Mouse (Mus musculus) frontal cortex, postnatal 25 days (tissue): ENCODE data around the gene Dcbld2.

Source experiments
- DNase-seq, 2 experiments: peaks; one replicate each; pipeline ENCODE4 v3.0.0; 2022; ENCODE audit warnings: low spot score in 2 of 2

The Dcbld2 gene

GRCm38 (mm10) chr16:58487861-58488260 is 79.6 kb downstream of the Dcbld2 start:
- DNase-seq, result no peak

DNA sequence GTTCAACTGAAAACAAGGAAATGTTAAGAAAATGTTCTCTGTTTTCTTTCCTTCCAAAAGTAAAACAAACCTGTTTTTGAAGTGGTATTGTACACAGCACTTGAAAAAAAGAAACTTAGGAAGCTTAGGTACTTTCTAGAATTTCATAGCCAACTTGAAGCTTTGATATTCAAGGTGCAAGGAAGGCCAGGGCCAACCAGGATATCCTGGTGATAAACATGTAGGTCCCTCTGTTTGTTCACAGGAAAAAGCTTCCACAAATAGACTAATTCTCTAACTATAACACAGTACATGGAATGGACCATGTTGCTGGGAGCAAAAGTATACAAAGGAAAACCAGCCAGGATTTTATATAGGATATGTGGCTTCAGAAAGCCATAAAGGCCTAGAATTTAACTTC is 88.5 kb downstream of the Dcbld2 start:
- no peak for DNase-seq

DNA sequence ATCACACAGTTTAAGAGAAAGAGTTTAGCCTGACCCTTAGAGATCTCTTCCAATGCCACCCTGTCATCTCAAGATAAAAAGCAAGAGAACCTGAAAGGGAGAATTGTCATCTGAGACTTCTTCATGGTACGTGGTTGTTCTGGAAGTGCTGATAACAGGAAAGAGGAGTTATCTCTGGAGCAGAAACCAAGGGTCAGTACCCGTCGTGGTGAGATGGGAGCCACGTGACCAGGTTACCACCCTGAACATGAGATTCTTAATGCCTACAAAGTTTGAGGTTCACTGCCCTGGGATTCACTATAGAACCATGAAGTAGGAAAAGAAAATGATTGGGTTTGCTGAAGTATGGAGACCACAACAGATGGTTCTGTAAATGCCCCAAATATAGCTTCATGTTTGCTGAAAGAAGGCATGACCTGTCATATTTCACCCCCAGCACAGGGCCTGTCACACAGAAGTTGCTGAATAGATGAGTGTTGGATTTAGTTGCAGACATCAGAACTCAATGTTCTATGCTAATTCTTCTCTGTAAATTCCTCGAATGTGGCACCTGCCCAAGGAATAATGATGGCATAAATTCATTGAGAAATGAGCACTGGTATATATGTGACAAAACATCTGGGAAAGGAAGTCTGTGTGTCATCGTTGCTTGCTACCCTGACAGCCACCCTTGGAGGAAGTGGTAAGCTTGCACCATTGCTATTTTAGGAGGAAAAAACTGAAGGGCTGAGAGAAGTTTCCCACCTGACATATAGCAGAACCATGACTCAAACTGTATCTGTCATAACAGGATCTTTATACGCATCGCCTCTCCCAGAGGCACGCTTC is 89.9 kb downstream of the Dcbld2 start:
- no peak for DNase-seq

DNA sequence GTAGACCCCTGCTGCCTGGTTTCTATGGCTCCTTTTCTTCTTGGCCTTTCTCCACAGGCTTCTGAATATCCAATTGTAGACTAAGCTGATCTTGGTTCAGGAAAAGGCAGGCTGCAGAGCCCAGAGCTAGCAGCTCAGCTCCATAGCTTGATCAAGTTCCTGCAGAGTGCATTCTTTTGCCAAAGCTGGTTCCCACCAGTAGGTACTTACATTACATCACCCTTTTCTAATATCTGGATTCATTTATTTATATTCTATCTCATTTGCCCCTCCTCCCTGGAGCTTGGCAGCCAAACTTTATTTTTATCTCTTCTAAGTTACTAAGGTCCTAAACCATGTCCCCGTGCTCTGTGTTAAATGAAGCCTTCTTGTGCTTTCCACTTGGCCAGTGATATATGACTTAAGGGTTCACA is 90.9 kb downstream of the Dcbld2 start:
- DNase-seq, result no peak

- DNase-seq, result no peak
Observed at GRCm38 (mm10) chr16:58499650-58500049, 91.4 kb downstream of the Dcbld2 start.

GRCm38 (mm10) chr16:58501760-58502301 is 93.6 kb downstream of the Dcbld2 start:
- DNase-seq, result no peak

GRCm38 (mm10) chr16:58502566-58502965 is 94.3 kb downstream of the Dcbld2 start:
- DNase-seq, result no peak

DNA sequence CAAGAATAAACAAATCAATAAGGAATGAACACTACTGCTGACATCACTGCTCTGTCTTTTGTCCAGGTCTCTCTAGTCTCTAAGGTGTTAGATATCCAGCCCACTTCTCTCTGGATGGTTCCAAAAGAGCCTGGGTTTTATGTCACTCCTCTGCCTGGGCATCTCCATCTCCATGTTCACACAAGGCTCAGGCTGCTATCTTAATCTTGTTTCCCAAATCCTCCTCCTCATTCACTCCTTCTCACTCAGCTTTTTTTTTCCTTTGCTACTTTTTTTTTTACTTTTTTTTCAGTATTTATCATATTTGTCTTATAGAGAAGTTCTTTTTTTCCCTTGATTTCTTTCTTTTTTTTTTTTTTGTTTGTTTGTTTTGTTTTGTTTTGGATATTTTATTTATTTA is 96.7 kb downstream of the Dcbld2 start:
- no peak for DNase-seq

GRCm38 (mm10) chr16:58512181-58512761 is 104.0 kb downstream of the Dcbld2 start:
- no peak for DNase-seq

GRCm38 (mm10) chr16:58512887-58513286 is 104.6 kb downstream of the Dcbld2 start:
- no peak for DNase-seq

DNA sequence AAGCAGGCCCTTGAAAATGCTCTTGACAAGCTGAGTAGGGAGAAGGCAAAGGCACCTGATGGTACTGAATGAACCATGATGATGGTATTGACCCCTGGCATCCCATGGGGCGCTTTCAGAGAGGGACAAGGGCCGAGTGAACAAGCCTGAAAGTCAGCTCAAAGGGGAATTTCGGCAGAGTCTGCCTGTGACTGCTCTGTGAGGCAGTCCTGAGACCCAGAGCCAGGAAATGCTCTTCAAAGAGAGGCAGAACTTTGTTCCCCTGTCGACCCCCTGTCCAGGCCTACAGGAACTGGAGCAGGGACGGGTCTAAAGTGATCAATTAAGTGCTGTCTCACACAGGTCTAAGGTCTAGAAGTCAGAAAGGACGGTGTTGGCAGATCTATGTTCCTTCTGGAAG is 105.5 kb downstream of the Dcbld2 start:
- DNase-seq, result no peak

DNA sequence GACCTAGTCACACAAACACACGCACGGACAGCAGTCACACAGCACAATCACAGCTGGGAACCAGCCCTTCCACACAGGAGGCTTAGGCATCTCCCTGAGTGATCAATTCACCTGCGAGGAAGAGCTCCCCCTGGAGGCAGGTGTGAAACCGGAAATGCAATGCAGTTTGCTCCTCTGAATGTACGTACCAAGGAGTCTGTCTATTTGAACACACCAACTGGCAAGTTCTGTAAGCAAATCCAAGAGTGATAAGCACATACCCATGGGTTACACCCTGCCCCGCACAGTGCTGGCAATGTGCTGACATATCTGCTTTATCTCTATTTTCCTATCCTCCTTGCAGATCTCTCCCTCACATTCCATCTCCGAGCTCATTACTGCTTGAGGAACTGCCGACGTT is 106.3 kb downstream of the Dcbld2 start:
- no peak for DNase-seq

- DNase-seq, result no peak
Observed at GRCm38 (mm10) chr16:58516161-58516560, 107.9 kb downstream of the Dcbld2 start.

DNA sequence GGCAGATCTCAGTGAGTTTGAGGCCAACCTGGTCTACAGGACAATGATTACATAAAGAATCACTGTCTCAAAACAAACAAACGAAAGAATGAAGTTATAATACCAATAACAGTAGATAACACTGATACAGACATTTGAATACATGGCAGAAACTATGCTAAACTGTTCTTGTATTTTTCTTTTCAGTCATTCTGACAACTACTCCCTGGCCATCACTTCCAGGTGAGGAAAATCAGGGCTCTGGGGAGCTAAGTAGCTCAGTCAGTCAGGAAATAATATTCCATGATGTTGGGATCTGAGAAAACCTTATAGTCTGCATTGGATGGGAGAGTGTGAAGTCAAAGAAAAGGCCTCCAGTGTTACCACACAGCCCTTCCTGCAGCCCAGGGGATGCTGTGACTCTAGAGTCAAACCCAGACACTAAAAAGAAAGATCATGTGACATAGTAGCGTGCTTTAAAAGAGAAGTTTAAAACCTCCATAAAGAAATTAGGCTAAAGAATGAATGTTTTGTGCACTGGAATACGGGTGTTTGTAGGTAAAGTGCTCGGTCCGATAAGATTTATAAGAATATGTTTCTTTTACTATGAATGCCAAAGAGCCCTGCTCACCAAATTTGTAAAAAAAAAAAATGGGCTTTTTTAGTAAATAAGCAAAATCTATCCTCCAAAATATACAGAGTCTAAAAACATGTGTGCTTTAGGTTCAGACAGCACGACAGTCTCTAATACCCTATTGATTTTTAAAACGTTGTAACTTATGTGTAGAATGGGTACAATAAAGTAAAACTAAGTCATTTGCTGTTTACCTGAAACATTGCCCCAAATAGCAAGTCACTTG is 108.9 kb downstream of the Dcbld2 start:
- DNase-seq, result no peak
